Mouse (Mus musculus): ENCODE data around the gene Eva1c. TPM values are rescaled to one million over a fixed set of nuclear protein-coding genes. Genes with fewer than 3 reads are reported as not detected.
A peak's percentile ranks its signal among the peaks of the same experiment; 100 is the strongest.

Eva1c gene
- polyA plus RNA-seq, 1 experiment from 2014 or later: 3.6 TPM

- Histone ChIP-seq H3K4me3 (ENCODE audit: low read depth, low read length) (no peak overlapping the region), H3K9me3 (ENCODE audit: control insufficient read depth, low read length) (no peaks in the 10 kb centered on the region), H3K9ac (ENCODE audit: low read length) (no peak overlapping the region), H3K27me3 (ENCODE audit: control insufficient read depth, insufficient read depth, low read length) (no peaks in the 10 kb centered on the region), H3K4me1 (replicated peaks; ENCODE audit: control insufficient read depth, insufficient read depth) (no peaks in the 10 kb centered on the region), H3K36me3 (ENCODE audit: control insufficient read depth, insufficient read depth, low read length) (no peaks in the 10 kb centered on the region), H3K27ac (replicated peaks) (no peak overlapping the region), H3K4me2 (replicated peaks; ENCODE audit: low read depth) (no peak overlapping the region)
- 56% methylated on average over 7 of the region's 7 CpGs for WGBS
- TF ChIP-seq CTCF (IDR thresholded peaks at IDR 0.05; ENCODE audit: low read depth) (peak; percentile 36), EP300 (optimal IDR thresholded peaks at IDR 0.05) (no peak)
- ATAC-seq (ENCODE audit: low FRiP score, low TSS enrichment): peak; percentile 51
- peak; percentile 51 for DNase-seq (ENCODE audit: low spot score)
These were observed 22.2 kb downstream of the Eva1c start for GRCm38 (mm10) chr16:90848697-90849096.

GRCm38 (mm10) chr16:90849262-90849661 lies 22.7 kb downstream of the Eva1c start:
- Histone ChIP-seq H3K9me3 (ENCODE audit: control insufficient read depth, low read length) (no peaks in the 10 kb centered on the region), H3K36me3 (ENCODE audit: control insufficient read depth, insufficient read depth, low read length) (no peaks in the 10 kb centered on the region), H3K9ac (ENCODE audit: low read length) (no peak overlapping the region), H3K27me3 (ENCODE audit: control insufficient read depth, insufficient read depth, low read length) (no peaks in the 10 kb centered on the region), H3K4me1 (replicated peaks; ENCODE audit: control insufficient read depth, insufficient read depth) (no peaks in the 10 kb centered on the region), H3K4me3 (ENCODE audit: low read depth, low read length) (no peak overlapping the region), H3K27ac (replicated peaks) (no peak overlapping the region), H3K4me2 (replicated peaks; ENCODE audit: low read depth) (no peak overlapping the region)
- DNase-seq (ENCODE audit: low spot score) (peak; percentile 51), ATAC-seq (ENCODE audit: low FRiP score, low TSS enrichment) (peak; percentile 47; the same call in 1 of the 2 replicates)
- TF ChIP-seq EP300 (optimal IDR thresholded peaks at IDR 0.05) (no peak), CTCF (IDR thresholded peaks at IDR 0.05; ENCODE audit: low read depth) (no peak)
- 47% methylated on average over 12 of the region's 12 CpGs for WGBS

- Histone ChIP-seq H3K4me2 (replicated peaks; ENCODE audit: low read depth) (no peak overlapping the region), H3K4me3 (ENCODE audit: low read depth, low read length) (no peak overlapping the region), H3K27me3 (ENCODE audit: control insufficient read depth, insufficient read depth, low read length) (no peaks in the 10 kb centered on the region), H3K27ac (replicated peaks) (no peak overlapping the region), H3K4me1 (replicated peaks; ENCODE audit: control insufficient read depth, insufficient read depth) (no peaks in the 10 kb centered on the region), H3K36me3 (ENCODE audit: control insufficient read depth, insufficient read depth, low read length) (no peaks in the 10 kb centered on the region), H3K9ac (ENCODE audit: low read length) (no peak overlapping the region), H3K9me3 (ENCODE audit: control insufficient read depth, low read length) (no peaks in the 10 kb centered on the region)
- TF ChIP-seq EP300 (optimal IDR thresholded peaks at IDR 0.05) (no peak), CTCF (IDR thresholded peaks at IDR 0.05; ENCODE audit: low read depth) (no peak)
- 65% methylated on average over 7 of the region's 7 CpGs for WGBS
- DNase-seq (ENCODE audit: low spot score) (no peak), ATAC-seq (ENCODE audit: low FRiP score, low TSS enrichment) (no peak)
These were observed 24.4 kb downstream of the Eva1c start for GRCm38 (mm10) chr16:90850881-90851280.

GRCm38 (mm10) chr16:90851621-90852334 lies 25.3 kb downstream of the Eva1c start:
- Histone ChIP-seq H3K27ac (replicated peaks) (no peak overlapping the region), H3K27me3 (ENCODE audit: control insufficient read depth, insufficient read depth, low read length) (no peaks in the 10 kb centered on the region), H3K4me2 (replicated peaks; ENCODE audit: low read depth) (no peak overlapping the region), H3K9me3 (ENCODE audit: control insufficient read depth, low read length) (no peaks in the 10 kb centered on the region), H3K9ac (ENCODE audit: low read length) (no peak overlapping the region), H3K36me3 (ENCODE audit: control insufficient read depth, insufficient read depth, low read length) (no peaks in the 10 kb centered on the region), H3K4me1 (replicated peaks; ENCODE audit: control insufficient read depth, insufficient read depth) (no peaks in the 10 kb centered on the region), H3K4me3 (ENCODE audit: low read depth, low read length) (no peak overlapping the region)
- DNase-seq (ENCODE audit: low spot score) (no peak), ATAC-seq (ENCODE audit: low FRiP score, low TSS enrichment) (no peak)
- 65% methylated on average over 11 of the region's 11 CpGs for WGBS
- TF ChIP-seq CTCF (IDR thresholded peaks at IDR 0.05; ENCODE audit: low read depth): no peak
- TF ChIP-seq EP300 (optimal IDR thresholded peaks at IDR 0.05): no peak

GRCm38 (mm10) chr16:90856552-90857200 lies 30.2 kb downstream of the Eva1c start:
- no peak overlapping the region for H3K27ac ChIP-seq (replicated peaks)
- no peaks in the 10 kb centered on the region for H3K36me3 ChIP-seq (ENCODE audit: control insufficient read depth, insufficient read depth, low read length)
- no peak for TF ChIP-seq CTCF (IDR thresholded peaks at IDR 0.05; ENCODE audit: low read depth)
- no peaks in the 10 kb centered on the region for H3K4me1 ChIP-seq (replicated peaks; ENCODE audit: control insufficient read depth, insufficient read depth)
- no peak overlapping the region for H3K9ac ChIP-seq (ENCODE audit: low read length)
- no peak overlapping the region for H3K4me3 ChIP-seq (ENCODE audit: low read depth, low read length)
- ATAC-seq (ENCODE audit: low FRiP score, low TSS enrichment) (no peak), DNase-seq (ENCODE audit: low spot score) (no peak)
- H3K4me2 ChIP-seq (replicated peaks; ENCODE audit: low read depth): no peak overlapping the region
- H3K27me3 ChIP-seq (ENCODE audit: control insufficient read depth, insufficient read depth, low read length): no peaks in the 10 kb centered on the region
- WGBS: 67% methylated on average over 6 of the region's 6 CpGs
- no peaks in the 10 kb centered on the region for H3K9me3 ChIP-seq (ENCODE audit: control insufficient read depth, low read length)

- ATAC-seq (ENCODE audit: low FRiP score, low TSS enrichment) (no peak), DNase-seq (ENCODE audit: low spot score) (no peak)
- WGBS: 71% methylated on average over 4 of the region's 4 CpGs
- Histone ChIP-seq H3K9me3 (ENCODE audit: control insufficient read depth, low read length) (no peaks in the 10 kb centered on the region), H3K27ac (replicated peaks) (no peak overlapping the region), H3K9ac (ENCODE audit: low read length) (no peak overlapping the region), H3K4me1 (replicated peaks; ENCODE audit: control insufficient read depth, insufficient read depth) (no peaks in the 10 kb centered on the region), H3K4me3 (ENCODE audit: low read depth, low read length) (no peak overlapping the region), H3K4me2 (replicated peaks; ENCODE audit: low read depth) (no peak overlapping the region), H3K36me3 (ENCODE audit: control insufficient read depth, insufficient read depth, low read length) (no peaks in the 10 kb centered on the region), H3K27me3 (ENCODE audit: control insufficient read depth, insufficient read depth, low read length) (no peaks in the 10 kb centered on the region)
- no peak for TF ChIP-seq EP300 (optimal IDR thresholded peaks at IDR 0.05)
- no peak for TF ChIP-seq CTCF (IDR thresholded peaks at IDR 0.05; ENCODE audit: low read depth)
These were observed 31.7 kb downstream of the Eva1c start for GRCm38 (mm10) chr16:90858206-90858605.
